ENCODE assay signal across 10 mouse cellular contexts in the genomic region with DNA sequence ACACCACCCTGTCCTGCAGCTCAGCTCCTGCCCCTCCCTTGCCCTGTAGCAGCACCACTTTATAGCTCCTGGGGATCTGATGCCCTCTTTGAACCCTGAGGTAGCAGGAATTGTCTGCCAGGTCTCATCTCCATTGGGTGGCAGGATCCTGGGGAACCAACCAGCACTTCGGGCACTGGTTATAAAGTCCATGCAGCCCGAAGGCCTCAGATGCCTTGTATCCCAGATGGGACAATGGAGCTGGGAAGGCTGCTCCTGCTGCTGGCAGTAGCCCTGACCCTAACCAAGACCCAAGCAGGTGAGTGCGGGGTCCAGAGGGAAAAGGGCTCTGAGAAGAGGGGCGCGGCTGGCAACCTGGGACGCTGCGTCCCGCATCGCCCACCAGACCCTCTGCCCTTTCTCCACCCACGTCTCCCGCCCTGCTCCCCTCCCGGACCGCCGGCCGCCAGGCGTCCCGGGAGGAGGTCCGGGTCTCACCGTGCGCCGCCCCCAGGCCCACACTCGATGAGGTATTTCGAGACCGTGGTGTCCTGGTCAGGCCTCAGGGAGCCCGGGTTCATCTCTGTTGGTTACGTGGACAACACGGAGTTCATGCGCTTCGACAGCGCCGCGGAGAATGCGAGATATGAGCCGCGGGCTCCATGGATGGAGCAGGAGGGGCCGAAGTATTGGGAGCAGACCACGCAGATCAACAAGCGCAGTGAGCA. TPM values are rescaled to one million over a fixed set of nuclear protein-coding genes. Genes with fewer than 3 reads are reported as not detected.
DNase-seq lines count a peak whose midpoint lies in the region; ATAC-seq lines count a peak whose summit lies in the region.
"Had no signal": no experiment of that assay in that cellular context is flagged by ENCODE, and none has a peak within 500 bp of the region (broad histone marks: within the 10 kb centered on the region; RNA-seq: fewer than 3 reads in every experiment).

No protein-coding gene starts in this region.

- peak overlapping the region; percentile 39 for H3K4me3 ChIP-seq in kidney, embryonic 14.5 days (ENCODE audit: low read length)
- peak overlapping the region; percentile 35 for H3K4me3 ChIP-seq in hindbrain, embryonic 13.5 days
- peak overlapping the region; percentile 28 for H3K4me3 ChIP-seq in midbrain, embryonic 14.5 days (replicated peaks; ENCODE audit: low read depth, low read length)

- H3K4me2 ChIP-seq in kidney, embryonic 14.5 days (replicated peaks; ENCODE audit: low read depth, low read length), result peak overlapping the region; percentile 72
- H3K4me2 ChIP-seq in hindbrain, embryonic 13.5 days, result peak overlapping the region; percentile 59
- H3K4me2 ChIP-seq in midbrain, embryonic 14.5 days (ENCODE audit: low read length), result peak overlapping the region; percentile 60

- no peak overlapping the region for H3K27ac ChIP-seq in kidney, embryonic 14.5 days (ENCODE audit: low read depth, low read length)
- no peak overlapping the region for H3K27ac ChIP-seq in hindbrain, embryonic 13.5 days
- no peak overlapping the region for H3K27ac ChIP-seq in midbrain, embryonic 14.5 days (replicated peaks; ENCODE audit: low read depth, low read length)

- no peak for DNase-seq in kidney, postnatal 4 days
- peak; percentile 38 for DNase-seq in embryo, embryonic 11 days
- DNase-seq in midbrain, embryonic 14.5 days, result peak; percentile 31
- DNase-seq: cerebellum, postnatal 14 days had no signal

- H3K9ac ChIP-seq in kidney, embryonic 14.5 days (ENCODE audit: low read depth, low read length), result peak overlapping the region; percentile 31; the same call in 1 of the 2 replicates
- peak overlapping the region; percentile 58 for H3K9ac ChIP-seq in hindbrain, embryonic 13.5 days
- H3K9ac ChIP-seq in midbrain, embryonic 14.5 days (replicated peaks; ENCODE audit: low read length), result peak overlapping the region; percentile 29; the same call in 1 of the 2 replicates

- WGBS in kidney, embryonic 14.5 days, result 6% methylated on average over 38 of the region's 38 CpGs
- 11% methylated on average over 38 of the region's 38 CpGs for WGBS in hindbrain, embryonic 13.5 days
- 7% methylated on average over 38 of the region's 38 CpGs for WGBS in midbrain, embryonic 14.5 days

- peak; percentile 24; the same call in 1 of the 2 replicates for ATAC-seq in kidney, embryonic 14.5 days (ENCODE audit: low FRiP score, low TSS enrichment)
- ATAC-seq in hindbrain, embryonic 13.5 days (ENCODE audit: low FRiP score), result no peak
- ATAC-seq in midbrain, embryonic 14.5 days (ENCODE audit: low FRiP score, low TSS enrichment), result no peak
- no peak for ATAC-seq in CD4-positive, CD25-positive, alpha-beta regulatory T cell, adult 4 months
- ATAC-seq in erythroblast, adult 5-6 weeks (replicated peaks; ENCODE audit: low FRiP score, poor library complexity, severe bottlenecking), result no peak
- ATAC-seq in megakaryocyte-erythroid progenitor cell, adult 5-6 weeks (replicated peaks; ENCODE audit: low FRiP score, low TSS enrichment, poor library complexity, severe bottlenecking), result no peak

- peaks cover 7% of the 10 kb centered on the region for H3K9me3 ChIP-seq in kidney, embryonic 14.5 days (ENCODE audit: control insufficient read depth, low read length)
- peaks cover 6% of the 10 kb centered on the region; the same call in 1 of the 2 replicates for H3K9me3 ChIP-seq in hindbrain, embryonic 13.5 days
- H3K9me3 ChIP-seq in midbrain, embryonic 14.5 days (ENCODE audit: control insufficient read depth, low read length), result peaks cover 5% of the 10 kb centered on the region; the same call in 1 of the 2 replicates

- no peaks in the 10 kb centered on the region for H3K36me3 ChIP-seq in kidney, embryonic 14.5 days (ENCODE audit: control insufficient read depth, insufficient read depth, low read length)
- no peaks in the 10 kb centered on the region for H3K36me3 ChIP-seq in hindbrain, embryonic 13.5 days
- H3K36me3 ChIP-seq in midbrain, embryonic 14.5 days (ENCODE audit: control insufficient read depth, insufficient read depth, low read length), result no peaks in the 10 kb centered on the region
- H3K36me3 ChIP-seq: G1E had no signal

- H3K4me1 ChIP-seq in kidney, embryonic 14.5 days (ENCODE audit: control insufficient read depth, insufficient read depth, low read length), result 0 out of 2 replicates have a peak, but pooled peaks cover 4% of the 10 kb centered on the region
- peaks cover 8% of the 10 kb centered on the region for H3K4me1 ChIP-seq in hindbrain, embryonic 13.5 days (replicated peaks)
- H3K4me1 ChIP-seq in midbrain, embryonic 14.5 days (ENCODE audit: control insufficient read depth, insufficient read depth, low read length), result peaks cover 4% of the 10 kb centered on the region; the same call in 1 of the 2 replicates

- H3K27me3 ChIP-seq in kidney, embryonic 14.5 days (ENCODE audit: control insufficient read depth, insufficient read depth, low read length), result peaks cover 11% of the 10 kb centered on the region; the same call in 1 of the 2 replicates
- H3K27me3 ChIP-seq in hindbrain, embryonic 13.5 days, result peaks cover 25% of the 10 kb centered on the region
- peaks cover 4% of the 10 kb centered on the region; the same call in 1 of the 2 replicates for H3K27me3 ChIP-seq in midbrain, embryonic 14.5 days (ENCODE audit: control insufficient read depth, insufficient read depth, low read length)

RNA-seq across cellular contexts. Expression of gene H2-Q2, which starts 16.9 kb away (rescaled TPM):
- 0.24 and 0.37 TPM in 2 replicates for polyA plus RNA-seq in kidney, embryonic 14.5 days (2014; fragmentation: Nextera tagmentation; extraction: Ambion mirVana)
- polyA plus RNA-seq in hindbrain, embryonic 13.5 days (2015; fragmentation: Nextera tagmentation; extraction: Ambion mirVana), result 0.68 and 1.0 TPM in 2 replicates
- 1.5 and 1.8 TPM in 2 replicates for polyA plus RNA-seq in midbrain, embryonic 14.5 days (2014; fragmentation: Nextera tagmentation; extraction: Ambion mirVana)
- polyA plus RNA-seq in CD4-positive, CD25-positive, alpha-beta regulatory T cell, adult 4 months (2017; shearing (Covaris generic)), result 10 to 100 TPM in 1 of 2 experiments, 1 to 10 TPM in 1; 9.8 to 10.8 TPM
- not detected in 2 replicates for total RNA-seq in erythroblast, adult 5-6 weeks (2015; ENCODE audit: low replicate concordance)
- total RNA-seq in erythroblast, adult 5-6 weeks (2017; ENCODE audit: low replicate concordance), result not detected in 2 replicates
- total RNA-seq in megakaryocyte-erythroid progenitor cell, adult 5-6 weeks (2014; fragmentation: Nextera tagmentation), result not detected in 2 replicates
- total RNA-seq in megakaryocyte-erythroid progenitor cell, adult 5-6 weeks (2017), result not detected in 2 replicates
- total RNA-seq: G1E had no signal
- polyA plus RNA-seq: G1E had no signal

RNA-seq across cellular contexts. Expression of gene H2-Q4, which starts 20.5 kb away (rescaled TPM):
- polyA plus RNA-seq in kidney, embryonic 14.5 days (2014; fragmentation: Nextera tagmentation; extraction: Ambion mirVana), result 3.2 and 3.6 TPM in 2 replicates
- polyA plus RNA-seq in hindbrain, embryonic 13.5 days (2015; fragmentation: Nextera tagmentation; extraction: Ambion mirVana), result 1.0 and 1.2 TPM in 2 replicates
- polyA plus RNA-seq in midbrain, embryonic 14.5 days (2014; fragmentation: Nextera tagmentation; extraction: Ambion mirVana), result 0.18 and 0.80 TPM in 2 replicates
- 10 to 100 TPM; 14.0 to 16.4 TPM for polyA plus RNA-seq in CD4-positive, CD25-positive, alpha-beta regulatory T cell, adult 4 months (2017; shearing (Covaris generic))
- 3.6 and 5.6 TPM in 2 replicates for total RNA-seq in erythroblast, adult 5-6 weeks (2015; ENCODE audit: low replicate concordance)
- total RNA-seq in erythroblast, adult 5-6 weeks (2017; ENCODE audit: low replicate concordance), result 8.3 and 8.9 TPM in 2 replicates
- 25.7 and 26.1 TPM in 2 replicates for total RNA-seq in megakaryocyte-erythroid progenitor cell, adult 5-6 weeks (2014; fragmentation: Nextera tagmentation)
- total RNA-seq in megakaryocyte-erythroid progenitor cell, adult 5-6 weeks (2017), result 19.4 and 44.3 TPM in 2 replicates
- polyA plus RNA-seq: G1E had no signal

RNA-seq across cellular contexts. Expression of gene H2-Q1, which starts 38.7 kb away (rescaled TPM):
- polyA plus RNA-seq in kidney, embryonic 14.5 days (2014; fragmentation: Nextera tagmentation; extraction: Ambion mirVana), result not detected in 2 replicates
- polyA plus RNA-seq in hindbrain, embryonic 13.5 days (2015; fragmentation: Nextera tagmentation; extraction: Ambion mirVana), result 0.14 and 0.30 TPM in 2 replicates
- polyA plus RNA-seq in midbrain, embryonic 14.5 days (2014; fragmentation: Nextera tagmentation; extraction: Ambion mirVana), result 0.16 TPM in 1 of 2 replicates, not detected in the other
- polyA plus RNA-seq in CD4-positive, CD25-positive, alpha-beta regulatory T cell, adult 4 months (2017; shearing (Covaris generic)), result under 1 TPM in 1 of 2 experiments, not detected in 1; 0.13 TPM
- total RNA-seq in erythroblast, adult 5-6 weeks (2015; ENCODE audit: low replicate concordance), result not detected in 2 replicates
- total RNA-seq in erythroblast, adult 5-6 weeks (2017; ENCODE audit: low replicate concordance), result not detected in 2 replicates
- total RNA-seq in megakaryocyte-erythroid progenitor cell, adult 5-6 weeks (2014; fragmentation: Nextera tagmentation), result not detected in 2 replicates
- not detected in 2 replicates for total RNA-seq in megakaryocyte-erythroid progenitor cell, adult 5-6 weeks (2017)
- polyA plus RNA-seq: G1E had no signal

Comparison
In these comparisons a context has a peak if more than half of its experiments do, and no peak if none do; other contexts are left out.
1. DNase-seq: peak in embryo, embryonic 11 days (single experiment) and midbrain, embryonic 14.5 days (single experiment); none in kidney, postnatal 4 days (0 of 2).
2. Peak in every context shown above with its lines, with median percentiles within 50 percentile points of each other: H3K4me2 ChIP-seq, H3K4me3 ChIP-seq and H3K9ac ChIP-seq.